Mouse (Mus musculus): ENCODE data around the gene Kcnk16.
"Not testable (repeated sequence)": the region's sequence is repeated elsewhere in the genome, so short reads cannot be mapped to it uniquely, and the experiment has no call there.

The Kcnk16 gene

DNA sequence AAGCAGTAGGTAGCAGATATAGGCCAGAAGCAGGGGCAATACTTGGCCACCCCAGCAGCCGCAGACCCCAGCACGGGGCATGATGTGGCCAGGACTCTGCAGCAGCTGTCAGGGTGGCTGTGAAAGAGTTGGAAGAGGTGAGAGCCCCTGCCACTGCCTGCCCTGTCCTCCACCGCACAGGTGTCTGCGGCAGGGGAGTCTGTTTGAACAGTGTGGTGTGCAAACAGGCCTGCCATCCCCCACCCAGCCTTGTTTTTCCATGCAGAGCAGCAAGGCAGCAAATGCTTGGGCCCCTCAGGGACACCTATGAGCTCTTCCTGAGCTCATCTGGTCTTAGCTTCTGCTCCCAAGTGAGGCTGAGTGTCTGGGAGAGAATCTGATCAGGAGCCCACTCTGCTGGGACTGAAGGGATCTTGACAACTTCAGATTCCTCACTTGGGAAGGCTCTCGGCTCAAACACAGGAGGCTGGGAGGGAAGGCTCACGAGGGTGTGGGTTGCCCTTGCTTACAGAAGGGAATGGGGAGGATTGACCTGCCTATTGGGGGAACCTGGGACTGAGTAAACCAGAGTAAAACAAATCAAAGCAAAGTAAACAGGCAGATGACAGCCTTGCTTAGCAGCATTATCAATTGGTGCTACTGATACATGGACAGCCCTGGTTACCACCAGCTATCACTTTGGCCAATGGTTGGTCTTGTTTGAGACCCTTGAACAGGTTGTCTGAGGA is at the start of gene Kcnk16:
Gene Kcnk16, minus strand, starts transcription at position 118 of the 728 bp plus-strand sequence.
- no peak for DNase-seq (ENCODE audit: low read depth, low spot score)

- no peak for DNase-seq (ENCODE audit: low read depth, low spot score)
Measured at GRCm38 (mm10) chr14:20315137-20315536, 46.1 kb upstream of the Kcnk16 start.

GRCm38 (mm10) chr14:20305085-20305484 is 36.1 kb upstream of the Kcnk16 start:
- not testable (repeated sequence) for DNase-seq (ENCODE audit: low read depth, low spot score)

GRCm38 (mm10) chr14:20298131-20298530 is 29.1 kb upstream of the Kcnk16 start:
- peak; percentile 54 for DNase-seq (ENCODE audit: low read depth, low spot score)

GRCm38 (mm10) chr14:20297616-20298015 is 28.6 kb upstream of the Kcnk16 start:
- no peak for DNase-seq (ENCODE audit: low read depth, low spot score)

GRCm38 (mm10) chr14:20294947-20295346 is 25.9 kb upstream of the Kcnk16 start:
- DNase-seq (ENCODE audit: low read depth, low spot score), result no peak

GRCm38 (mm10) chr14:20294117-20294892 is 25.3 kb upstream of the Kcnk16 start, which contains the start of gene Nudt13:
Gene Nudt13, plus strand, starts transcription at chr14:20294697.
- DNase-seq (ENCODE audit: low read depth, low spot score), result peak; percentile 89

- no peak for DNase-seq (ENCODE audit: low read depth, low spot score)
Measured at GRCm38 (mm10) chr14:20291391-20291790, 22.4 kb upstream of the Kcnk16 start.

GRCm38 (mm10) chr14:20268421-20268820 is 578 bp downstream of the Kcnk16 start:
- DNase-seq (ENCODE audit: low read depth, low spot score), result no peak

DNA sequence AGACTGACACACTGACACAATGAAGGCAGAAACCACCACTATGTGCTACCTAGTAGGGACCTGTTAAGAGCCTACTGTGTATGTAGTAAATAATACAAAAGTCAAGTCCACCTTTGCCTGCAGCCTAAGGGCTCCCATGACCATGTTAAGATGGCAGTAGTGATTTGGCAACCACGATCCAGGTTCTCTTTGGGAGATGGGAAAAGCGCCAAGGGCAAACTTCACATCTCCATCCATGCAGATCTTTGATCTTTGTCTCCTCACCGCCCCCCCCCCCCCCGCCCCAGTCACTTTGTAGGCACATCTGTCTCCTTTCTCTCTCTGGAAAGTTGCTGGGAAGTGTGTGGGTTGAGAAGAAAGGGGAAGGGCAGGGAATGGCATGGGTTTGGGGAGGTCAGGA is 6.7 kb downstream of the Kcnk16 start:
- no peak for DNase-seq (ENCODE audit: low read depth, low spot score)

- peak; percentile 45 for DNase-seq (ENCODE audit: low read depth, low spot score)
Measured at GRCm38 (mm10) chr14:20258185-20259113, 10.6 kb downstream of the Kcnk16 start.

- no peak for DNase-seq (ENCODE audit: low read depth, low spot score)
Measured at GRCm38 (mm10) chr14:20250237-20251171, 18.5 kb downstream of the Kcnk16 start.

- no peak for DNase-seq (ENCODE audit: low read depth, low spot score)
Measured at GRCm38 (mm10) chr14:20248001-20248400, 21.0 kb downstream of the Kcnk16 start.

- peak; percentile 82 for DNase-seq (ENCODE audit: low read depth, low spot score)
Measured at GRCm38 (mm10) chr14:20246811-20247266, 22.2 kb downstream of the Kcnk16 start.

DNA sequence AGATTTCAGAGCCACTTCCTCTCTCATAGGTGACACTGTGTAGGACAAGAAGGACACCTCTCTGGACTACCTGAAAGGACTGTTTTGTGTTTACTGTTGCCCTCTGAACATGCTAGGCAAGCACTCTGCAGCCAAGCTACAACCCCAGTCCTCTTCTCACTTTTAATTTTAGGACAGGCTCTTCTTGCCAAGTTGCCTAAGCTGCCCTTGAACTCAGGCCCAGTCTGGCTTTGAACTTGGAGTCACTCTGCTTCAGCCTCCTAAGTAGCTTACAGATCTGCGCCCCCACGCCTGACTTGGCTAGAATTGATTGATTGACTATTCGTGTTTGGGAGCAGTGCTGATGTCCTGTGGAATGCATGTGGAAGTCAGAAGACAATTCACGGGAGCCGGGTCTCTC is 23.1 kb downstream of the Kcnk16 start:
- peak; percentile 43 for DNase-seq (ENCODE audit: low read depth, low spot score)

DNA sequence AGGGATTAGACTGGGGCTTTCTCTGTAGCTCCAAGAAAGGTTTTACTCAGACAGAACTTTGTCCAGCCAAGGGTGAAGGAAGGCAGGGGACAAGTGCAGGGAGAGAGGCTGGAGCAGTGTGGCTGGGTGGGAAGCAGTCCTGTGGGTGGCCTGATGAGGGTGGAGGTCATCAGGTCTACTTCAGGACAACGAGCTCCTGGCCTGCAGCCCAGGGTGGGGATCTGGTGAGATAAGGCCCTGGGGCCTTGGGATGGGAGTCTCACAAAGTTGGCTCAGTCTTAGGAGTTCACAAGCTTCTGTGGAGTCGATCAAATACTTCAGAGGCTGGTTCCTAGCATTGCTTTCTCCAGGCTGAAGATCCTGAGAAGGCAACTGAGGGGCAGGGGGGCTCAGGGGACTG is 23.7 kb downstream of the Kcnk16 start:
- peak; percentile 65 for DNase-seq (ENCODE audit: low read depth, low spot score)

DNA sequence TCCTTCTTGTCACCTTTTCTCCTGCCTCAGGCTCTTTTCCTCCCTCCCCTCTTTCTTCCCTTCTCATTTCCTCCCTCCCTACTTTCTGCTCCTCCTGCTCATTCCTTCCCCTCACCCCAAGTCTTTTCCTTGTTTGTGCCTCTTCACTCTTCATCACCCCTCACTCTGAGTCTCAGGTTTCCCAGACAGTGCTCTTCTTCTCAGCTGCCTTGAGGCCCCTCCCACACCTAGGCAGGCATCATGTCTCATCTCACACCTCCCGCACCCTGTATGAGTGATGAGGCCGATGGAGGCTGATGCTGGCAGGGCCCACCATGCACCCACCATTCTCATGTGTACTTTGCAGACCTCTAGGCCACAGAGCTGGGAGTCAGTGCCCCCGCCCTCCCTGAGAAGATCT is 25.8 kb downstream of the Kcnk16 start:
- DNase-seq (ENCODE audit: low read depth, low spot score), result no peak

DNA sequence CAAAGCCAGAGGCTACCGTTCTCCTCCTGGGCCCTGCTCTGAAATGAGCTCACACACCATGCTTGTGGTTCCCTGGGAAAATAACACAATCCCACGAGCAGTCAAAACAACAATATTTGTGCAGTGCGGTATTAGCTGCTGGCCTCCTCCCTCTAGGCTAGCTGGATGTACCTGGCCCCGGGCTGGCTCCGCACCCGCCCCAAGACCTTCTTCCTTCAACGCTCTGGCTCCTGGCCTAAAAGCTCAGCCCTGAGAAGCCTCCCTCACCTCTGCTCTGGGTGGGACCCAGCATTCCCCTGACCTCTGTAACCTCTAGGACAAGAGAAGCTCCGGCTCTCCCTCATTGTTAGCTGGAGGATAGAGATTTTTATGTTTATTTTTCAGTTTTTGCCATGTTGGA is 26.5 kb downstream of the Kcnk16 start:
- no peak for DNase-seq (ENCODE audit: low read depth, low spot score)

DNA sequence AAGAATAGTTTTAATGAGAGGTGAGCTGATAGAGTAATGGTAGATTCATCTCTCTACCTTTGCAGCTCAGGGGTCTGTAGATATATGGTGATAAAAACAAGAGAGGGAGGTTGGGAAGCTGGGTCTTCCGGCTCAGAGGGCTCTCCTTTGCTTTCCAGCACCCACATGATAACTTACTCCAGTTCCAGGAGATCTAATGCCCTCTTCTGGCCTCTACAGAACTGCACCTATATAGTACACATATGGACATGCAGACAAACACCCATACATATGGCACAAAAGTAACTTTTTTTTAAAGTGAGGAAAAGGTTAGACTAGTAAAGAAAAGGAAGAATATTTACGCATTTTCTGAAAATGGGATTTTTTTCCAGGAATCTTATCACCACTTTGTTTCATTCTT is 34.6 kb downstream of the Kcnk16 start:
- DNase-seq (ENCODE audit: low read depth, low spot score), result no peak
